Mouse (Mus musculus) colon, adult 2 months (tissue): ENCODE data around the gene Fundc1. TPM values are rescaled to one million over a fixed set of nuclear protein-coding genes. Genes with fewer than 3 reads are reported as not detected.

Source experiments
- polyA plus RNA-seq: library from polyadenylated mRNA; depleted of rRNA; stranded (reverse); fragments of >200 nt; gene quantifications from 2 replicates; pipeline ENCODE4 v1.2.3, GENCODE M21; 2012; rRNA removed

Gene Fundc1
- polyA plus RNA-seq: 2.8 and 3.8 TPM in 2 replicates

GRCm38 (mm10) chrX:17571621-17572459, at the start of gene Fundc1:
Fundc1 (minus strand) TSS chrX:17572325.

